Comparison of ENCODE assay signal across 22 mouse cellular contexts in the genomic region with DNA sequence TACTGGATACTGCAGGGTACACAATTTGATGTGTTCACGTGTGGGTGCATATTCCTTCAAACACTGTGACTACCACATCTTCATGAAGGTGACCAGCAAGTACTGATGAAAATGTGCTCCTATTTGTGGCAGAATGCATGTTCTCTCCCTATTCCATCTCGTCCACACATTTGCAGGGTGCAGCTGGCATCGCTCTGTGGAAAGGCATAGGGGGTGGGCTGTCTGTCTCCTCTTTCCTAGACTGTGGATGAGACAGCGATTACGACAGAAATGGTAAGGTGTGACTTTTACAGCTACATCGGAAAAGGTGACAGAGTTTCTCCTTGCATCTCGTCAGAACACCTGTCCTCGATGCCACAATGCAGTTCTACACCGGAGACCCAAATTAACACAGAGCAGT. TPM values are rescaled to one million over a fixed set of nuclear protein-coding genes. Genes with fewer than 3 reads are reported as not detected.
"Had no signal": no experiment of that assay in that cellular context is flagged by ENCODE, and none has a peak within 500 bp of the region (broad histone marks: within the 10 kb centered on the region; RNA-seq: fewer than 3 reads in every experiment).

No protein-coding gene starts in this region.

- H3K4me1 ChIP-seq: kidney, embryonic 15.5 days; limb, embryonic 12.5 days; limb, embryonic 15.5 days; stomach, embryonic 15.5 days had no signal

- H3K9me3 ChIP-seq: limb, embryonic 15.5 days; stomach, embryonic 15.5 days had no signal

- H3K27ac ChIP-seq: kidney, embryonic 15.5 days; limb, embryonic 12.5 days; limb, embryonic 15.5 days; liver, embryonic 14.5 days; macrophage; stomach, embryonic 15.5 days had no signal

- H3K4me3 ChIP-seq: kidney, embryonic 15.5 days; limb, embryonic 12.5 days; limb, embryonic 15.5 days; stomach, embryonic 15.5 days had no signal

- H3K4me2 ChIP-seq: kidney, embryonic 15.5 days; limb, embryonic 12.5 days; limb, embryonic 15.5 days; liver, embryonic 11.5 days; lung, embryonic 14.5 days; midbrain, embryonic 11.5 days; stomach, embryonic 15.5 days had no signal

- H3K9ac ChIP-seq: kidney, embryonic 15.5 days; limb, embryonic 12.5 days; limb, embryonic 15.5 days; liver, embryonic 14.5 days; liver, postnatal 0 days; lung, embryonic 14.5 days; stomach, embryonic 15.5 days had no signal

- H3K27me3 ChIP-seq: kidney, embryonic 15.5 days; limb, embryonic 12.5 days; limb, embryonic 15.5 days; stomach, embryonic 15.5 days had no signal

- ATAC-seq: inflammation-experienced regulatory T-cells, adult 6 months; liver, postnatal 0 days; lung, postnatal 0 days had no signal

- H3K36me3 ChIP-seq: stomach, embryonic 15.5 days had no signal

- DNase-seq: kidney, adult 11 months; kidney, adult 8-10 months; kidney, postnatal 10 days; kidney, postnatal 36 days; left cerebral cortex, postnatal 4 days; lung, embryonic 14.5 days; midbrain, embryonic 14.5 days; right cerebral cortex, postnatal 14 days; spleen, adult 18-20 months; thymus, postnatal 36 days had no signal

RNA-seq across cellular contexts. Expression of gene Kcnmb4, which starts 14.9 kb away (rescaled TPM):
- total RNA-seq: megakaryocyte-erythroid progenitor cell, adult 5-6 weeks had no signal
- polyA plus RNA-seq: liver, postnatal 0 days; macrophage had no signal
